Mouse (Mus musculus): Measurements from ENCODE around the gene Rreb1. TPM values are rescaled to one million over a fixed set of nuclear protein-coding genes. Genes with fewer than 3 reads are reported as not detected.
"Not testable (repeated sequence)": the region's sequence is repeated elsewhere in the genome, so short reads cannot be mapped to it uniquely, and the experiment has no call there.

Rreb1 gene
- total RNA-seq, 2 experiments from 2014 or later: 41.9 to 61.8 TPM

- DNase-seq (ENCODE audit: extremely low spot score in 1 of 2, low spot score in 1 of 2): peak; percentile 29 to 39
Measured at GRCm38 (mm10) chr13:37826281-37826993, 48.2 kb downstream of the Rreb1 start.

DNA sequence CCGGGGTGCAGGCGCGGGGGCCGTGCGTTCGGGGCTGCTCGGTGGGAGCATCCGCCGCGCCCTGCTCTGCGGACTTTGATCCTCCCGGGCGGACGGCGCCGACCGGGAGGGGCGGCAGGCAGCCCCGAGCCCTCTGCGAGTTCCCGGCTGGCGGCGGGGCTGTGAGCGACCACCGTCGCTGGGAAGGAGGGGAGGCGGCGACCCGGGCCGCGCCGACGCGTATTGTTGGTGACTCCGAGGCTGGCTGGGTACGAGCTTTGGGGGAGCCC, 48.7 kb downstream of the Rreb1 start:
- no peak for DNase-seq (ENCODE audit: extremely low spot score in 1 of 2, low spot score in 1 of 2)

DNA sequence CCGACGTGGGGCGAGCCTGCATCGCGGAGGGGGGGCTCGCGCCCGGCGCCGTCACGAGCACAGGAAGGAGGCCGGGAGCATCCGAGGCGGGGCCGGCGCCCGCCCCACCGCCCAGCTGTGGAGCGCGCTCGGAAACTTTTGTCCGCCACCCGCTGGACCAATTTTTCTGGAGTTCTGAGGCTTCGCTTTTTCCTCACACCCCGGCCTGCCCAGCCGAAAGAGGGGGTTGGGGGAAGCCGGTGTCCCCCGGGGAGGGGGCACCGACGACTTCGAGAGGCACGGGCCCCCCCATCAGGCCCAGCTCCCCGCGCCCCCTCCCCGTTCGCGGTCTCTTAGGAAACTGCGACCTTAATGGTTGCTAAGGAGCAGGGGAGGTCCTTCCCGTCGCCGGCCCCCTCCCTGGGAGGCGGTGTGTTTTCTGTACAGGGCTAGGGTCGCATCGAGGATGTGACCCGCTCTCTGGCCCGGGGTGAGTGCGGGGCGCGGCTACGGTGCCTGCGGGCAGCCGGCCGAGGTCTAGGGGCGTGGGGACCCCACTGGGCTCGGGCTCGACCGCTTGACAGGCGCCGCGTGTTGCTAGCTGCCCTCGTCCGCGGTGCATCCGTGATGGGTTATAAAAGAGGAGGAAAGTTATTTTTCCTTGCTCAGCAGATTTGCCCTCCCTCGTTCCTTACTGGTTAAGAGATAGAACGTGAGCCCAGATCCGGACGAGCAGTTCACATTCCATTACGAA, 49.2 kb downstream of the Rreb1 start:
- DNase-seq (ENCODE audit: extremely low spot score in 1 of 2, low spot score in 1 of 2): peak in 1 of 2 experiments; percentile 18

- no peak for DNase-seq (ENCODE audit: extremely low spot score in 1 of 2, low spot score in 1 of 2)
Measured at GRCm38 (mm10) chr13:37827996-37828579, 49.9 kb downstream of the Rreb1 start.

DNA sequence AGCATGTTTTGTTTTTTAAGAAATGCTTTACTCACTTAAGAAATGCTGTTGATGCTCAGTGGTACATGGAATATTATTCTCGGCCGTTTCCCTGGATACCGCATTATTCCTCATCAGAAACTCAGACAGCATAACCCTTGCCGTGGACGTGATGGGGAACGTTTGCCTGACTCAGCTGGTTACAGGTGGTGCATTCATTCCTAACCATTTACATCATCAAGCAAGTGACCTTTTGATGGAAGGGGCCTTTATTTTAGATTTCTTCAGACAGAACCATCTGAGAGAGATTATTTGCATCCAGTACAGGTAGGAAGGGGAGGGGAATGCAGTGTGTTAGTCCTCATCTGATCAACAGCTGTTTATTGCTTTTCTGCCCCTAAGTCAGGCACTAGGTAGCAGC, 50.7 kb downstream of the Rreb1 start:
- no peak for DNase-seq (ENCODE audit: extremely low spot score in 1 of 2, low spot score in 1 of 2)

DNA sequence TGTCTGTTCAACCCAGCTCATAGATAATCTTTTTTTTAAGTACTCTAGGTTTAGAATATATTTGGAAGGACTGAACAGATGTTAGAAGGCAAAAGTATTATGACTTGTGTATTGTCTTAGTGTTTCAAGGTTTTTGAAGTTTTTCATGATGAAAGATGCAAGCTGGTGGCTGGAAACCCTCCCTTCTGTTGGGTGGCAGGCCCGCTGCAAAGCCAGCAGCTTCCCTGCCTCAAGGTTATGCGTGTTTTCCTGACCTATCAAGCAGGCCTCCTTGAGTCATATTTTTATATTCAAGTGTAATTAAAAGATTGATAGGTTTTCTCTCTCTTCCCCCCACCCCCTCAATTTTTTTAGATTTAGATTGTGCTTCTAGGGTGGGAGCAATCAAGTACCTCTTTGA, 52.1 kb downstream of the Rreb1 start:
- no peak for DNase-seq (ENCODE audit: extremely low spot score in 1 of 2, low spot score in 1 of 2)

- no peak for DNase-seq (ENCODE audit: extremely low spot score in 1 of 2, low spot score in 1 of 2)
Measured at GRCm38 (mm10) chr13:37830874-37831311, 52.7 kb downstream of the Rreb1 start.

DNA sequence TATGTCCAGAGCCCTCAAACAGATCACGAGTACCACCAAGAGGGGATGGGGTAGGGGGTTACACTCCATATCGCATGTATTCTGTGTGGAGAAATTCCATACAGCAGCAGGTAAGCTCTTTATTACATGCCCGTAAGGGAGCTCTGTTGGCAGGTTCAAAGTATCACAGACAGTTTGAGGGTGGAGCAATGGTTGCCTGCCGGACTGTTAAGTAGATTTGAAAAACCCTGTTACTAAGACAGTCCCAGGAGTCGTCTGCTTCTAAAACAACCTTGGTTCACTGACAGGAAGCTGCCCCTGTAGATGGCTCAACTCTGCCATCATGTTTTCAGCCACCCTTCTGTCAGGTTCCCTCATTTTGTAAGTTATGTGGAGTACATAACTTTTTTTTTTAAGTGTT, 54.3 kb downstream of the Rreb1 start:
- DNase-seq (ENCODE audit: extremely low spot score in 1 of 2, low spot score in 1 of 2): no peak

DNA sequence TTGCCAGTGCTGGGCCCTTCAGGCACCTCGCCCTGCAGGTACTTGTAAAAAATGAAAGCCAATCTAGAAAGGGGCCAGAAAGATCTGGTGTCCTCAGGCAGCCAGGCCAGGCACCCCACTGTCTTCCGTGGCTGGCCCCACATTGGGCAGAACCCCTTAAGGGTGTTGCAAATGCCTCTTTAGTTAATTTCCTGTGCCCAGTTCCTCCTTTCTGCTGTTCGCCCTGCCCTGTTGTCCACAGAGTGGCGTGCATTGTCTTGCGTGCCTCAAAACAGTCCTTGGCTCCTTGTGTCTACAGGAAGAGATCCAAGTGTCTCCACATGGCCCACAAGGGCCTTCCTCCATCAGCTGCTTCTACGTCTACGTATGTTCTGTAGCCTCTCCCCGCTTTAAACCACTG, 55.3 kb downstream of the Rreb1 start:
- no peak for DNase-seq (ENCODE audit: extremely low spot score in 1 of 2, low spot score in 1 of 2)

- no peak for DNase-seq (ENCODE audit: extremely low spot score in 1 of 2, low spot score in 1 of 2)
Measured at GRCm38 (mm10) chr13:37835296-37835695, 57.1 kb downstream of the Rreb1 start.

DNA sequence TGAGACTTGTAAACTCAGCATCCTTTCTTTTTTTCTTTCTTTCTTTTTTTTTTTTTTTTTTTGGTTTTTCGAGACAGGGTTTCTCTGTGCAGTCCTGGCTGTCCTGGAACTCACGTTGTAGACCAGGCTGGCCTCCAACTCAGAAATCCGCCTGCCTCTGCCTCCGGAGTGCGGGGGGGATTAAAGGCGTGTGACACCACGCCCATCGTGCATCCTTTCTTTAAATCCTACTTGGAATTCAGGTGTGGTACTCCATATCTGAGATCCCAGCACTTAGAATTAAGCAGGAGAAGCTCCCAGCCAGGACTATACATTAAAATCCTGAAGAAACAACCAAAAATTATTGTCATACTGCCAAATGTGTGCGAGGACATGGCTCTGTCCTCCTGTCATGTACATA, 57.6 kb downstream of the Rreb1 start:
- DNase-seq (ENCODE audit: extremely low spot score in 1 of 2, low spot score in 1 of 2): not testable (repeated sequence)

GRCm38 (mm10) chr13:37837372-37837771, 59.2 kb downstream of the Rreb1 start:
- DNase-seq (ENCODE audit: extremely low spot score in 1 of 2, low spot score in 1 of 2): no peak

DNA sequence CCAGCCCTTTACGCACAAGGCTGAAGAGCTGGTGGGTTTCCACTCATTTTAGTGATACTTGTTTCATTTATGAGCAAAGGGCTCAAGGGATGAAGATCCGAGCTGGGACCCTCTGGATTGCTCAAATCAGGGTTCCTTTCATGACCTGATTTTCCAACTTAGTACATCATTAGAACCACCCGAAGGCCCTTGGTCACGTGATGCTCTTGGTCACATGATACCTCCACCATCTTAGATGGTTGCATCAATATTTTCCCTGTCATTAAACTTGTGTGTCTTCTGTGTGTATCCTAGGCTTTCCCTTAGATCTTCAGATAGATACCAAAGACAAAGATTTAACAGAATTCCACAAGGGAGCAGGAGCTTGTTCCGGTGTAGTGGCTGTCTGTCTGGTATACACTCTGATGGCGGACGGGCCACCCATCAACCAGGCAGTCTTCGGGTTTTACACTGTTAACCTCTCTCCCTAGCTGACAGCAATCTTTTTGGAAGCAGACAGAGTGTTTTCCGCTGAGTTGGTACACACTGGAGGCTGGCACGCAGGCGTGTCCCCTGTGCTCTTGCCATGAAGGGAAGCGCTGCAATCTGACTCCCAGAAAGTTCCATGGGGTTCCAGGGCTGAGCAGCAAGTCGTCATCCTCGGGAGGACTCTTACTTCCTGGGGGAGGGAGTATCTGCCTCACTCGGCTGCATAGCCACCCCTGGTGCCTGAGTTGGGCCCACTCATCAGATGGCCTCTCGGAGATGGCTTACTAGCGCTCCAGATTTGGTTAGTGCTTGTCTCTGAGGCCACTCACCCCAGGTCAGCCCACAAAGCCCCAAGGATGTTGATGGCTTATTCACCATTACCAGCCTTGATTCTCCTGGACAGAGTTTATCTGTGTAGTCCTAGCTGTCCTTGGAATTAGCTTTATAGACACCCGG, 60.3 kb downstream of the Rreb1 start:
- no peak for DNase-seq (ENCODE audit: extremely low spot score in 1 of 2, low spot score in 1 of 2)

DNA sequence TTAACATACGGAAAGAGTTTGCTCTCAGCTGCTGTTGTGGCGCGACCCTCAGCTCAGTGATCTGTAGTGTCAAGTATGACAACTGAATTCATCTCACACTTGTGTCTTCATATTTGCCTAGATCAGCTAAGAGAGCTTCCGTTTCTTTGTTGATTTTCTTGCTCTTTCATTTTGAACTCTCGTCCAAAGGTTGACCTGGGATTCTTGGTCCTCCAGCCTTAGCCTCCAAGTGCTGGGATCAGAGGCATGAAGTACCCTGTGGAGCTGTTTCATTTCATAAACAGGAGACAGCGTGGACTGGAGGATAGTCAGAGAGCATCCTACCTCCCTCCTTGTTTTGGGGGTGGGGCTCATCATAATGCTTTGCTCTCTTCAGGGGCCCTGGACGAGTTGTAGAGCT, 65.0 kb downstream of the Rreb1 start:
- no peak for DNase-seq (ENCODE audit: extremely low spot score in 1 of 2, low spot score in 1 of 2)

DNA sequence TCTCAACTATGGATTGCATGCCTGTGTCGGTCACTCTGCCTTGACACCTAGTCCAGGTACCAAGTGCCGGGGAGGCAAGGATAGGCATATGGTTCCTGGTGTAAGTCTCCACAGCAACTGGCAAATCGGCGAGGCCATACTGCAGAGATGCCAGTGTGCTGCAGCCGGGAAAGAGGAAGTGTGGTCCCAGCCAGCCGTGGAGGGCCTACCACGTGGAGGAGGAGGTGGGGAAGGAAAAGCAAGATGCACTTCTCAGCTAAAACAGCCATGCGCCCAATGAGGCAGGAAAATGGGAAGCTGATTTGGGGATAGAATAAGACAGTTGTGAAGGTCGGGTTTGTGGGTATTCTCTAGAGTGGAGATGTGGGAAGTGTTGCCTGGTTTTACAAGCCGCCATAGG, 65.6 kb downstream of the Rreb1 start:
- no peak for DNase-seq (ENCODE audit: extremely low spot score in 1 of 2, low spot score in 1 of 2)

GRCm38 (mm10) chr13:37845156-37845555, 67.0 kb downstream of the Rreb1 start:
- DNase-seq (ENCODE audit: extremely low spot score in 1 of 2, low spot score in 1 of 2): no peak

DNA sequence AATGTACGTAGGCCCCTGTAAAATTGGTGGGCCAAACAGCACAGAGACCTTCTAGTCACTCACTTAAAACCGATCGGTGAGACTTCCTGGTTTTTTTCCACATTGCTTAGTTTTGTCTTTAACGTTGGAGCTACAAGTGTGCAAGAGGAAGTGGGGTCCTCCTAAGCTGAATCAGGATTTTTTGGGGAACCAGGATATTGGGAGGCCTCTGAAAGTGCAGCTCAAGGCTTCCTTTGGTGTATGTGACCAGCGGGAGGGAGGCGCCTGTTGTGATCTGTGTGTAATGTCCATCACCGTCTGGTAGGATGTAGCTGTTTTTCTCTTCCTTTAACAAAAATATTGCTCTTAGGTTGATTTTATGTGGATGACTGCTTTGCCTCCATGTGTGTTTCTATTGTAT, 67.4 kb downstream of the Rreb1 start:
- no peak for DNase-seq (ENCODE audit: extremely low spot score in 1 of 2, low spot score in 1 of 2)

DNA sequence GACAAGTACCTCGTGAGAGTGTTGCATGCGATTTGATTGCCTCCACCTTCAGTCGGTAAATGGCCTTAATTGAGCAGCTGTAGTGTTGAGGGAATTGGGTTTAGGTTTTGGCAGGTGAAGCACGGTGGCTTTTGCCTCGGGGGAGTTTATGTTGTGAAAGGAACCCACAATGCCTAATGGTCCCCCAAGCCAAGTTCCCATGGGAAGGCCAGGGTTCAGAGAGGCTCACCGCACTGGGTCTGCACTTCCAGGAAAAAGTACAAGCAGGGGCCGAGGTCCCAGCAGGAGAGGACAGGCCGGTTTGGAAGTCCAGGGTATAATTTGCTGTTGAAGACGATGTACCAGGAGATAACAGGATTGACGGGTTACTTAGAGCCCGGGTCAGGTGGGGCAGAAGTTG, 68.3 kb downstream of the Rreb1 start:
- DNase-seq (ENCODE audit: extremely low spot score in 1 of 2, low spot score in 1 of 2): no peak

GRCm38 (mm10) chr13:37846962-37847570, 68.9 kb downstream of the Rreb1 start:
- no peak for DNase-seq (ENCODE audit: extremely low spot score in 1 of 2, low spot score in 1 of 2)

- no peak for DNase-seq (ENCODE audit: extremely low spot score in 1 of 2, low spot score in 1 of 2)
Measured at GRCm38 (mm10) chr13:37847601-37848358, 69.6 kb downstream of the Rreb1 start.

All from layer of hippocampus, postnatal 25 days (tissue).